Mouse (Mus musculus) layer of hippocampus, adult 11-12 months (tissue): ENCODE measurements around the gene Sh2b2.

Experiments
- DNase-seq: peaks from one replicate; pipeline ENCODE4 v3.0.0; 2022; ENCODE audit warnings: low spot score

The Sh2b2 gene

DNA sequence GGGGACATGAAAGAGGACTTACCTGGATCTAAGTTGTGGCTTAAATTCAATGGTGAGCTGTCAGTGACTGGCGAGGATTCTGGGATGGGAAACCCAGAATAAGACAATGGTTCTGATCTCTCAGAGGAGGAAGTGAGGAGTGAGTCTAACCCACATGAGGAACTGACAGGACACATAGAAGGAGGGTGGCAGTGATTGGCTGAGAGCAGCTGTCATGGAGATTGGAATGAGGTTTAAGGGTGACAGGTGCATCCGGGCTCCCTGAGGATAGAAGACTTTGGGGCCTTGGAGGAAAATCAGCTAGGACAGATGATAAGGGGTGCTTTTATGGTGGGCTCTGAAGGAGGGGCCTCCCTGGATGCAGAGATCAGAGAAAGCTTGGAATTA, at the start of gene Sh2b2:
Gene Sh2b2, minus strand, starts transcription at position 105 of the 387 bp plus-strand sequence.
- DNase-seq, result no peak

DNA sequence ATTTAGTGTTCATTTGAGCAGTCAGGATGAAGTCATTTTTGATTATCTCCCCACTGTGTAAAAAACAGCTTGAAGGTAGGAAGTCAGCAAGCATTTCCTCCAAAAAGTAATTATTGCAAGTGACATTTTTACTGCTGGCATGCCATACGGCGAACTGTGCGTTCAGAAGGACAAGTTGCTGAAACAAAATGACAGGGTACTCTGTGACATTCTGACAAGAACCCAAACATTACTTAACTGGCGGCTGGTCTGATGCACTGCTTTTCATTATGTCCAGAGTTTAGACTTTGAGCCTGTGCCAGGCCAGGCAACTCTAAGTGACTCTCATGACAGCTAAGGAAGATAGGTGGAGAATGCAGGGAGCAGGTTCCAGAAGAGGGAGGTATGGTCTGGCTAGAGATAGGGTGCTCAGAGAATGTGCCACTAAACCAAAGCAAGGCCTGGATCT, 46.6 kb upstream of the Sh2b2 start:
- DNase-seq, result peak; percentile 31

DNA sequence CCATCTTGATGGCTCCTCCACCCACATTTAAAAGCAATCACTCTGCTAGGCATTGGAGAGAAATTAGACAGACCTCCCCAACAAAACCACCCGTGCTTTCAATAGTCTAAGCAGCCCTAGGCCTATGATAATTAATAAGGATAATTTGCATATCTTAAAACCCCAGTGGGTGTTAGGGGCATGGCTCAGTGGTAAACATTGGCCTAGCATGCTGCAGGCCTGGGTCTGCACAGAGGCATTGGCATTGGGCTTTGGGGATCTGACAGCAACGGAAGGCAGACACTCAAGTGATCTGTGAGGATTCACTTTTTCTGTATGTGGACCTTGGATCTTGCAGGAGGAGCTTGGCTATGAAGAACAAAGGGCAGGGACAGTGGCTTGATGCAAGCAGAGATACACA, 46.0 kb upstream of the Sh2b2 start:
- no peak for DNase-seq

DNA sequence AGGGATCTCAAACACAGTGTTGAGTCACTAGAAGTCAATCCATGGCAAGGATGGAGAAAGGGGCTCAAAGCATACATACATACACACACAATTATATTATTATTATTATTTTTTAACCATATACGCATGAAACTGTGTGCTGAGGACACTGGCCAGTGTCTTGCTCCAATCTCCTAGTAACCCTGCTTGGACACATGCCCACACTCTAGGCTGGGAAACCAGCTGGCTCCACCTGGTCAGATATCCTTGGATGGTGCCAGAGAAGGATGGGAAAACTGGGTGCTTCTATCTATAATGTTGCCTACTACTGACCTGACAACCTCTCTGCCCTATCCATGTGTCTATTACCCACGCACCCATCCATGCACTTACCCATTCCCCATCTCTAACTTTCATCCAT, 45.2 kb upstream of the Sh2b2 start:
- no peak for DNase-seq

DNA sequence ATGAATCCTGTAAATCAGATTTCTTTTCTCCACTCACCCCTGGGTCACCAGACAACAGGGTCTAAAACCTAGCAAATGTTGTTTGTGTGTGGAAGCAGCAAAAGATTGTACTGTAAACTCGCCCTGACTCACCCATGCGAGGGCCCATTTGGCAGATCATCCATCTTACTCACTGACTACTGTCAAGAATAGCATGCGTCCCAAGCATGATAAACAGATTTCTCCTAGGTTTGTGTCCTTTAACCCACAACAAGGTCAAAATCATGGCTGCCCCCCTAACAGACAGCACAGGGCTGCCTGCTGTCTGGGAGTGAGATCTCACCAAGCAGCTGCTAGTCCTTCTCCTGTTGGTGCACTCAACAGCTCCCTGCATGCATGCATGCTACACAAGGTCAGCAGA, 43.4 kb upstream of the Sh2b2 start:
- no peak for DNase-seq

DNA sequence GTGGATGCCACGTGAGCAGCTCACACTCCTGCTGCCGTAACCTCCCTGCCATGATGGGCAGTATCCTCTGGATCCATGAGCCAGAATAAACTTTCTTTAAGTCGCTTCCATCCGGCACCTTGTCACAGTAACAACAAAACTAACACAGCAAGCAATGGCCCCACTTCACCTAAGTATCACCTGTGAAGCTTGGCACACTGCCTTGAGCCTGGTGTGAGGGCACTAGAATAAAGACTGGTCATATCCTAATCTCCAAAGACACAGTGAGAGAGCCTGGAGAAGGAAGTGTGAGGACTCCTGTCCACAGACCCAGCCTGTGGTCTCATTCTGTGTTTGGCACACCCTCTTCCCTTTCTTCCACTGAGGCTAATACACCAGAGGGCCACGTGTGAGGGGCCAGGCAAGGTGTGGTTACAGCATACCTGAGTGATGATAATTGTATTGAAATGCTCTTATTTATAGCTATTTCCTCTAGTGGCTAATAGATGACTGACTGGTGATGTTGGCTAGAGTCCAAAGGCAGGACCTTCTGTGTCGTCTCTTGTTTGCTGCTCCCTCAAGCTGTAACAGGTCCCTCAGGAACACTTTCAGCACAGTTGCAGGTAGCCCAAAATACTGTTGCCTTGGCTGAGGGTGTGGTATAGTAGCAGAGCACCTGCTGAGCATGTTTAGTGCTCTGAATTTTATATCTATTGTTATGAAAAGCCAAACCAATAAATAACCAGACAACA, 42.2 kb upstream of the Sh2b2 start:
- no peak for DNase-seq

DNA sequence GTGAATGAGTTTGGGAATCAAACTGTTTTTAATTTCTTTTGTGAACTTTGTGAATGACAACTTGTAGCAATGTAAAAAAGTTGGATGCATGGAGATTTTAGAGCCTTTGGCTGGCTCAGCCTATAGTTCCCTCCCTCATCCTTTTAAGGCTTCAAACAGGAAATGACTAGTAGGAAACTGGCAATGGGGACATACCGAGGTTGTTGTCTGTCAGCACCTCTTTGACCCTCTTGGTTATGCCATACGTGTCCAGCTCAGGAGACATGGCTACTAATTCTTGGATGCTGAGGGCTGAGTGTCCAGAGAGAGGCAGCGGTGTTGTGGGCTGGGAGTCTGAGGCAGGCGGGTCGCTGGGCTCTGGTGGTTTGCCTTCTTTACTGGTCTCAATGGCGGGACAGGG, 40.2 kb upstream of the Sh2b2 start:
- no peak for DNase-seq

DNA sequence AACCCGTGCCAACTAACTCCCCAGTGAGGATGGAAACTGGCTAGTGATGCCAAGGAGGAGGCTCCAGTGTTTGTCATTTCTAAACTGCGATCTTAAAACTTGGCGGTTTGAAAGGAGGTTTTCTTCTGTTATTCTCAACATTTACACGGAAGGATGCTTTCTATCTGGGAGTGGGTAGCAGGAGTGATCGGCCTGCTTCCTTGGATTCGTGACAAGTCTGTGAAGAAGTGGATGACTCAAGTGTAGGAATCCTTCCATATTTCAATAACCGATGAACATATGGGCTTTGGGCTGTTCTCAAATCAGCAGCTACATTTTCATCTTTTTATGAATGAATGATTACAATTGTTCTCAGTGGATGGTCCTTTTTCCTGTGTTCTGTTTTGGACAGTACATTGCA, 38.8 kb upstream of the Sh2b2 start:
- DNase-seq, result no peak

DNA sequence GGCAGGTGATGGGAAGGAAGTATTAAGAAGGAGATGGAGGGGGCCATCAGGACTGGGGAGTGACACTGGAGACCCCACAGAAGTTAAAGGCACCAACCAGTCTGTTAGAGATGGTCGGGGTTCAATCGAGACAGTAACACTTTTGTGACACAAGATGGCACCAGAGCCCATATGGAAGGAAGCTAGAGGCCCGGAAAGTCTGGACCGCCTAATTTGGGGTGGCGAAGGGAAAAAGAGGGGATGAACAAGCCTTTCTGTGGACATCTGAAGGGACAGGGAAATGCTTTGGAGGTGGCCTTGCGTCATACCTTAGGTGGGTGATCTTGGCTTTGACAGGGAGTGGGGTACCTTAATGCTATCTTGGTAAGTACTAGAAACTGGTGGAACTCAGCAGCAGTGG, 35.0 kb upstream of the Sh2b2 start:
- peak; percentile 22 for DNase-seq

DNA sequence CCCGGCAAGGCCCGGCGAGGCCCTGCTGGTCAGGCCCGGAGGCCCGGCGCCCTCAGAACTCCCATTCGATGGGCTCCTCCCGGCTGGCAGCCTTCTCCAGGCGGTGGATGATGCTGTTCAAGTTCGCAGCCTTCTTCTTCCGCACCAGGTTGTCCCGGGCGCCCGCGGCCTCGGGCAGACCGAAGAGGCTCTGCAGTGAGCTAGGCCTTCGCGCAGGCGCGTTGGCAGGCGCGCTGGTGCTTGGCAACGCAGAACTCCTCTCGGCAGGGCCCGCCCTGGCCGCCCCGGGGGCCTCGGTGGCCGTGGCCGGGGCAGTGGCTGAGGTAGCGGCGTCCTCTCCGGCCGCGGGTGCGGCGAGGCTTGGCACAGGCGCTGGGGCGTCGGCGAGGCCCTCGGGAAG, 28.4 kb upstream of the Sh2b2 start:
- DNase-seq, result no peak

DNA sequence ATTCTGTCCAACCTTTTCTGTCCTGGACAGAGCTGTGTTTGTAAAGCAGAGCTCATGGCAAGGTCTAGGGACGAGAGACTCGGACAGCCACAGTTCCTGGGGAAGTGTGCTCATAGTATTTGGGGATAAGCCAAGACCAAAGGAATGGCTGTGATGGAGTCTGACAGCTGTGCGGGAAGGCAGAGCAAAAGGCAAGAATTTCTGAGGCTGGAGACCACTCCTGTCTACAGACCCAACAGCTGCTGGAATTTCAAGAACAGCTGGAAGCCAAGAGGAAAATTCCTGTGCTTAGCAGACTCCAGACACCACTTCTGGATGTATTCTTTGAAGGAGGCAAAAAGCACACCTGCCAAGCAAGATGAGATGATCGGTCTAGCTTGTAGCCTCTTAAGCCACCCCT, 23.6 kb upstream of the Sh2b2 start:
- DNase-seq, result no peak

DNA sequence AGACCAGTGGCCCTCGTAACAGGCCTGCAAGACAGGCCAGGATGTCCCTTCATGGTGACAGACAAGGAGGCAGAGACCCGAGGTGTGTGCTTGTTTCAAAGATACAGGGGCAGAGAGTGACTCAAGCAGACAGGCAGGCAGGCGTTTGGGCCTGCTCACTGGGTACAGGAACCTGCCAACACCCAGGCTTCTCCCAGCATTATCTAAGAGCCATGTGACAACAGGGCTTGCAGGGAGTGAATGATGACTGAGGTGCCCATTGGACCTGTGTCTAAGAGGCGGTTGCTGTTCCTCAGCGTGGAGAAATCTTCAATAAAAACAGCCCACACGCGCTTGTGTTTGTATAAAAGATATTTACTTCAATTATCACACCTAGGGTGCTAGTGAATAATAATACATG, 19.7 kb upstream of the Sh2b2 start:
- DNase-seq, result no peak

DNA sequence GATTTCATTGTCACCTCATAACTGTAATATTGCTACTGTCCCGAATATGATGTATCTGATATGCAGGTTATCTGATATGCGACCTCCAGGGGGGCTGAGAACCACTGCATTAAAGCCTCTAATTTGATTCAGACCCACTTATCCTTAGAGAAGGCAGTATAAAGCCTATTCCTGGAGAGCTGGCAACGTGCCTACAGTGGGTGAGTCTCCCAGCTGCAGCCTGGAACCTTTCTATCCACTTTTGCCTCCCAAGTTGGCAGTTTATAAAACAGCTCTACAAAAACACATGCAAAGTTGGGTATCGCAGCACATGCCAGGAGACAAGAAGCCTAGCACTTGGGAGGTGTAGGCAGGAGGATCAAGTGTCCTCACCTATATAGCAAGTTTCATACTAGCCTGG, 17.0 kb upstream of the Sh2b2 start:
- no peak for DNase-seq

DNA sequence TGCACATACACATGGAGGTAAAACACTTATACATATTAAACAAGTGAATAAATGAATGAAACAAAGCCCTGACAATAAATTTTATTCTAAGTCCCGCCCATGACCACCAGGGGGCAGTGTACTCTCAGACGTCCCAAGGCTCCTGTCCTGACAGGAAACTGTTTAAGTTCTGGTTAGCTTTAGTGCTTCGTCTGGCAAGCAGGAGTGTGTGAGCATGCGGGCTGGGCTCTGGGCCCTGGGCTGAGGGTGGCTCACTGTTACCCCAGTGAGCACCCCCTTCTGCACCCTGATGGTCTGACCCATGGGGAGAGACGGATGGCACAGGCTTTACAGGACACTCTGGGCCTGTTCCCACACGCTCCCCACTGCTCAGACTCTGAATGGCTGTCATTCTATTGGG, 12.6 kb upstream of the Sh2b2 start:
- peak; percentile 73 for DNase-seq

DNA sequence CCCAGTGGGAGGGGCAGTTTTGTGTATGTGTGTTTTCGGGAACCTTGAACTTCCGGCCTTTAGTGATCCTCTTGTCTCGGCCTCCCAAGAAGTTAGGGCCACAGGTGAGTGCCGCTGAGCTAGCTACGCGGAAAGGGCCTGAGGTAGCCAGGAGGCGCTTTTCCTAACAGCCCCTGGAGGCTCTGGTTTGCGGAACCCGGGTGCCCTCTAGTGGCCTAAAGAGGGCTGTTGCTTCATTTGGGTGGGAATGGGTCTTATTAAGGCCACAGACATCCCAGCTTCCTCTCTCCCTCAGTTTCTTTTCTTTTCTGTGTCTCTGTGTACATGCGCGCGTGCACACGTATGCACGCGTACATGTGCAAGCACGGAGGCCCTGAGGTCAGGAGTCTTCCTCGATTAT, 6.5 kb upstream of the Sh2b2 start:
- peak; percentile 86 for DNase-seq

DNA sequence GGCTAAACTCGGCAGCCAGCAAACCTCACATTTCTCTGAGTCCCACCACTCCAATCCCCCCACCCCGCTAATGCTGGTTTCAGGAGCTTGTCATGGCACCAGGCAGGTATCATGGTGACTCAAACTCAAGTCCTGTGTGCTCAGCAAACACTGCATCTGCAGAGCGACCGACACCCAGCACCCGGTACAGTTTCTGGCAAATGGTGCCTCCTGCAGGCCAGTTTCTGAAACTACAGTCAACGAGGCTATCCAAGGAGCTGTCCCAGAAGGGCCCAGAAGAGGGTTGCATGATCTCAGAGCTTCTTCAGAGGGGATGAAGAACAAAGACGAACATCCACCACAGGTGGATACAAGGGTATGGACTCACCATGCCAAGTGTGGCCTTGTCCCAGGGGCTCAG, 4.6 kb upstream of the Sh2b2 start:
- no peak for DNase-seq

DNA sequence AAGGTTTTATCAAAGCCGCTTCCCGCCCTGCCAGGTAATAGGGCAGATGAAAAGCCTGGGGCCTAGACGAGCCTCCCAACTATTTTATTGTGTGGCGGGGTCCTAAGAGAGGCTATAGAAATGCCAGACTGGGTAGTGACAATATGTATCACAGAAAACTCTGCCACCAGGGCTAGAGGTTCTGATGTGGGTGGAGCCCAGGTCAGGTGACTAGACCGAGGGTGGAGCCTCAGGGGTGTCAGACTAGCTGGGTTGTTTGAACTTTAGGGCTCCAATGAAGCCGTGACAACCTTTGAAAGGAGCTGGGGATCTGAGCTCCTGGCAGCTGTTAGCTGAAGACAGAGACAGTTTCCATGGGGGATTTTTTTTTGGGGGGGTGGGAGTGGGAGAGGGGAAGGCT, 2.1 kb upstream of the Sh2b2 start:
- DNase-seq, result no peak

DNA sequence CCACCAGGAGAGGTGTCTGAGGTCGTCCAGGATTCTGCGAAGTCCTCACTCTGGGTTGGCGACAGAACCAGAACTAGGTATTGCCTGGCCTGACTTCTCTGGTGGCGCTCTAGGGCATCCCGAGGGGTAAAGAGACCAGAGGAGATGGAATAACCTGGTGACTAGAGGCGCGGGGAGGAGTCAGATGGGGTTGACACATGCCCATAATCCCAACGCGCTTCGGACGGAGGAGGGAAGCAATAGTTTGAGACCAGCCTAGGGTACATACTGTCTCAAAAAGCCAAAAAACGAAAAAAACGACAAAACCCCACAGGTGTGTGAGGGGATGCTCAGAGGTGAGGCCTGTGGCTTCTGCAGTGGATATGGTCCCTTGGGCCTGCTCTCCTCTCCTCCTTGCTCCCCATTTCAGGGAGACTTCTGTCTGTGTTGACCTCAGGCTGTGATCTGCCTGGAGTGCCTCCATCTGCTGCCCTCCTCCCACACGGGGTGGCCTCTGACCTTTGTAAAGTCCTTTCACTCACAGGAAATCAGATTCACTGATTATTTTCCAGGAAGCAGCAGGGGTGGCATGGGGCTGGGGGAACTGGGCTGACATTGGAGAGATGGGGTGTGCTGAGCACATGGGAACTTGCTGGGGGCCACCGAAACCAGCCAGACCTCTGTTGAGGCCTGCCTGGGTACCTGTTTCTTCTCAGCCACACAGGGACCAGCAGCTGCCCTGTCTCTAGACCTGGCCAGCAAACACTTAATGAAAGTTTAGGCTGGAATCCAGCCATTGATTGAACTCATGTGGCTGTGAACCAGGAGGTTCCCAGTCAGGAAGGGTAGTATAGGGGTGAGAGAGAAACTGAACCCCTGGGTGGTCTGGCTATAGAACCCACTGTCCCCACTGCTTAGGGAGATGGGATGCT, 560 bp downstream of the Sh2b2 start:
- no peak for DNase-seq

DNA sequence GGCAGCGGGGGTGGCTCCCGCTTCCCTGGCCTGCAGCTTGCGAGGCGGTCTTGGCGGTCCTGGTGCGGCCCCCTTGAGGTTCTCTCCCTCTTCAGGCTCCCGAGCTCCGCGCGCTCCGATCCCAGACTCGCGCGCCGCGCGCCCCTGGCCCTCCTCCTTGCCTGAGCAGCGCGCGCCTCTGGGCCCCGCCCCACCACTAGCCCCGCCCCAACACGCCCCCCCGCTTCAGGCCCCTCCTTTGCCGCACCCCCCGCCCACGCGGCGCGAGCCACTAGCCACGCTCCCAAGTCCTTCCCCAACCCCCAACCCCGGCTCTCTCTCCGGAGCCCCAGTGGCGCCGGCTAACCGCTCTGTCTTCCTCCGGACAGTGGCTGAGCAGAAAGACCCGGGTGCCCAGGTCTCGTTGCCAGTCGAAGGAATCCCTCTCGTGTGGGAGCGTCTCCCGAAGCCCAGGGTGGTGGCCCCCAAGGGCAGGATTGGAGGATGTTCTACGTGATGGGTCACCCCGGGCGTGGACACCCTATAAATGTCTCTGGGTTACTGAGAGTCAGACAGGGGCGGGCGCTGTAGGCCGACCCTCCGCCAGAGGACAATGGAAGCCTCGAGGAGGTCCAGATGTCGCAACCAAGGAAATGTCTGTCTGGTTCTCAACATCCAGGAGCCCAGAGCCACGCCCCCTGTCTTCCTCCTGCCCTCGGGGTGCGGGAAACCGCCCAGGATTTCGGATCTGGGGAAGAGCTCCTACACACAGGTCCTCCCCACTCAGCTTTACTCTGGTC, 1.4 kb downstream of the Sh2b2 start:
- peak; percentile 88 for DNase-seq

DNA sequence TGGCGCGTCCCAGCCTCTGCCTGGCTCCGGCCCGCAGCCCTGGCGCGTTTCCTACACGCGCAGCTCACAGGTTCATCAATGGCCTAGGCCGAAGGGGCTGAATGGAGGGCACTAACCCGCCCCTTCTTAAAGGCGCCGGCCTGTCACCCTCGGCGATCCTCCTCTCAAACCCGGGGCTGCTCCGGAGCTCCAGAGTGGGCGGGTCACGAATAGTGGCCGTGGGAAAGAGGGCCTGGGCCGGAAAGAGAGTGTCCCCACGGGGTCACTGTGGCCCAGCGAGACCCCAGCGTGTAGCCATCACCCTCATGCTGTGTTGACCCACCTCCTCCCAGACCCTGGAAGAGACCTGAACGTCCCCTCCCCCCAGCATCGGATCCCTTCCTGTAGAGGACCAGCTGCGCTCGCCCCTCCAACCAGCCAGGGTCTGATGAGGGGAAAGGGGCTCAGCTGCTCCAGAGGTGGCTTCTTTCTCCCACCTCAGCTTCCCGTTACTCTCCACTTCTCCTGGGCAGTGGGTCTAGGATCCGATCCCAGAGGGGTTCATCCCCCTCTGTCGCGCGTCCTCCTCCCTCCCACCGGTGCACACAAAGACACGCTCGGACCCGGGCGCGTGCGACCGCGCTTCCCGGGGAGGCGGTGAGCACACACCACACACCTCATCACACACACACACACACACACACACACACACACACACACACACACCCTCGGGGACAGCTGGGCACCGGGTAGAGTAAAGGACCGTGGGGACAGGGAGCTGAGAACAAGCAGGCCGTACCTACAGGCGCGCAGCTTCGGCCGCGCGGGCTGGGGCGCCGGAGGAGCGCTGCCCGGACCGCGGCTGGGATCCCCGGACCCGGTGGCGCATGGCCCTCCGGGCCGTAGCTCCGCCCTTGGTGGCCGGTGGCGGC, 2.2 kb downstream of the Sh2b2 start:
- DNase-seq, result no peak

DNA sequence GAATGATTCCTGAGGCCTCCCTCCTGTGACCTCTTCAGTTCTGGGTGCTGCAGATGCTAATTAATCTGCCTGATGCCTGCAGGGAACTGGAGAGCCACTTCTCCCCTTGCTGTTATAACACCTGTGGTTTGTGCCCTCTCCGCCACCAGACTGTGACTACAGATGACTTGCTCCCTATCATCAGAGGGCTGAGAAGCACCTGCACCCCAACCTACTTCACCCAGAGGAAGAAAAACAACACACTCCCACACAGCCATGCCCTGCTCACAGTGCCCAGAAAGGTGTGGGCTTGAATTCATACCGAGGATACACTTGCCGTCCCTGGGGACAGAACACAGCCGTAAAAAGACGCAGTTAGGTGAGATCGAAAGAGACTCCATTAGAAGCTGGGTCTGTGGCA, 5.2 kb downstream of the Sh2b2 start:
- no peak for DNase-seq

DNA sequence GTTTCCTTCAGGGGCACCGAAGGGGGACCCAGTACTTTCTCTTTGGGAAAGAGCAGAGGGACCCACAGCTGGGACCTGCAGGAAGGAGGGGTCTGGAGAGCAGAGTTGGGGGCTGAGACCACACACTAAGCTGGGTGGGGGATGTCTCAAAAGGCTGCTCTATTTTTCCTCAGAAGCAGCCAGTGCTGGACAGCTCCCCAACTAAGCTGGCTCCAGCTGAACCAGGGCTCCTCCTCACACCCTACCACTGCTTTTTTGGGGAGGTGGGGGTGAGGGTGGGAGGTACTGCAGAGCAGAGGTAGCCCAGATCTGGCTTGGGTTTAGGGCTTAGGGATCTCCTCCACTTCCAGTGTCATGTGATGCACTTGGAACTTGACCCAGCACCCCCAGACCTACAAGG, 6.0 kb downstream of the Sh2b2 start:
- DNase-seq, result no peak
